8 mouse cellular contexts compared by ENCODE assay signal in genomic region chr7:79934862-79935510, GRCm38 (mm10). TPM values are rescaled to one million over a fixed set of nuclear protein-coding genes. Genes with fewer than 3 reads are reported as not detected.
DNase-seq lines count a peak whose midpoint lies in the region; ATAC-seq and TF ChIP-seq lines count a peak whose summit lies in the region.

Gene Arpin, minus strand, starts transcription at chr7:79935359.

- peak within 1 kb of the TSS; percentile 74 for H3K4me2 ChIP-seq in forebrain, embryonic 14.5 days (ENCODE audit: low read length)
- H3K4me2 ChIP-seq in heart, postnatal 0 days (ENCODE audit: low read depth, low read length): peak within 1 kb of the TSS; percentile 74
- H3K4me2 ChIP-seq in liver, embryonic 14.5 days (ENCODE audit: low read depth): peak within 1 kb of the TSS; percentile 47
- H3K4me2 ChIP-seq in neural tube, embryonic 13.5 days: peak within 1 kb of the TSS; percentile 62

- peak; percentile 77 for ATAC-seq in cerebellum, adult (ENCODE audit: insufficient number of reproducible peaks, low FRiP score, low TSS enrichment)
- peak; percentile 72 for ATAC-seq in forebrain, embryonic 14.5 days
- peak; percentile 90 for ATAC-seq in heart, postnatal 0 days (ENCODE audit: insufficient read depth, low read depth)
- ATAC-seq in liver, embryonic 14.5 days (ENCODE audit: insufficient read depth): 0 out of 2 replicates have a peak, but pooled peaks have one; percentile 41
- ATAC-seq in neural tube, embryonic 13.5 days (ENCODE audit: low read depth): peak; percentile 81

- peak within 1 kb of the TSS; percentile 26 for H3K9ac ChIP-seq in ES-E14 (ENCODE audit: insufficient read depth, low read depth, low read length, poor library complexity, severe bottlenecking)
- peak within 1 kb of the TSS; percentile 76 for H3K9ac ChIP-seq in forebrain, embryonic 14.5 days (ENCODE audit: low read length)
- peak within 1 kb of the TSS; percentile 68 for H3K9ac ChIP-seq in heart, postnatal 0 days (replicated peaks; ENCODE audit: low read depth, low read length)
- no peak within 1 kb of the TSS for H3K9ac ChIP-seq in liver, embryonic 14.5 days (replicated peaks)
- peak within 1 kb of the TSS; percentile 68 for H3K9ac ChIP-seq in neural tube, embryonic 13.5 days

- H3K9me3 ChIP-seq in ES-E14 (ENCODE audit: control insufficient read depth, insufficient read depth, low read depth, low read length): no peaks in the 10 kb centered on the region
- no peaks in the 10 kb centered on the region for H3K9me3 ChIP-seq in forebrain, embryonic 14.5 days (replicated peaks; ENCODE audit: control insufficient read depth, low read length)
- H3K9me3 ChIP-seq in heart, postnatal 0 days (replicated peaks; ENCODE audit: control insufficient read depth, low read length): no peaks in the 10 kb centered on the region
- H3K9me3 ChIP-seq in liver, embryonic 14.5 days (ENCODE audit: control insufficient read depth, low read length): no peaks in the 10 kb centered on the region
- H3K9me3 ChIP-seq in neural tube, embryonic 13.5 days: no peaks in the 10 kb centered on the region

- in situ Hi-C loops in ES-E14 (cut with MboI; ENCODE audit: low sequenced_read_pairs in 2 of 2, unreplicated experiment in 2 of 2): no loop called here

- no peaks in the 10 kb centered on the region for H3K36me3 ChIP-seq in ES-E14 (ENCODE audit: control insufficient read depth, insufficient read depth, low read length, poor library complexity, severe bottlenecking)
- no peaks in the 10 kb centered on the region for H3K36me3 ChIP-seq in forebrain, embryonic 14.5 days (ENCODE audit: control insufficient read depth, insufficient read depth, low read length)
- peaks cover under 1% of the 10 kb centered on the region; the same call in 1 of the 2 replicates for H3K36me3 ChIP-seq in heart, postnatal 0 days (replicated peaks; ENCODE audit: control insufficient read depth, insufficient read depth, low read length)
- no peaks in the 10 kb centered on the region for H3K36me3 ChIP-seq in liver, embryonic 14.5 days (replicated peaks; ENCODE audit: control insufficient read depth, insufficient read depth, low read depth)
- peaks cover 1% of the 10 kb centered on the region; the same call in 1 of the 2 replicates for H3K36me3 ChIP-seq in neural tube, embryonic 13.5 days

- 1% methylated on average over 31 of the region's 32 CpGs for WGBS in forebrain, embryonic 14.5 days
- WGBS in heart, postnatal 0 days: 2% methylated on average over 32 of the region's 32 CpGs
- 6% methylated on average over 32 of the region's 32 CpGs for WGBS in liver, embryonic 14.5 days (ENCODE audit: insufficient replicate concordance)
- WGBS in neural tube, embryonic 13.5 days: under 1% methylated on average over 32 of the region's 32 CpGs

- H3K4me1 ChIP-seq in ES-E14 (ENCODE audit: control insufficient read depth in 2 of 2, insufficient read depth in 2 of 2, low read length in 2 of 2, poor library complexity in 1 of 2): peaks cover 2 to 3% of the 10 kb centered on the region in 2 experiments; a peak in 3 of 4 replicates
- peaks cover 11% of the 10 kb centered on the region; the same call in 1 of the 2 replicates for H3K4me1 ChIP-seq in forebrain, embryonic 14.5 days (ENCODE audit: control insufficient read depth, insufficient read depth, low read length)
- peaks cover 8% of the 10 kb centered on the region; the same call in 1 of the 2 replicates for H3K4me1 ChIP-seq in heart, postnatal 0 days (ENCODE audit: control insufficient read depth, insufficient read depth)
- no peaks in the 10 kb centered on the region for H3K4me1 ChIP-seq in liver, embryonic 14.5 days (replicated peaks; ENCODE audit: control insufficient read depth in 2 of 2, insufficient read depth in 2 of 2, low read length in 1 of 2)
- H3K4me1 ChIP-seq in neural tube, embryonic 13.5 days (replicated peaks): peaks cover 22% of the 10 kb centered on the region

- no peaks in the 10 kb centered on the region for H3K27me3 ChIP-seq in forebrain, embryonic 14.5 days (replicated peaks; ENCODE audit: control insufficient read depth, insufficient read depth, low read length)
- H3K27me3 ChIP-seq in heart, postnatal 0 days (ENCODE audit: control insufficient read depth, insufficient read depth, low read length): no peaks in the 10 kb centered on the region
- peaks cover 17% of the 10 kb centered on the region for H3K27me3 ChIP-seq in liver, embryonic 14.5 days (ENCODE audit: control insufficient read depth, insufficient read depth, low read length)
- no peaks in the 10 kb centered on the region; the same call in 1 of the 2 replicates for H3K27me3 ChIP-seq in neural tube, embryonic 13.5 days

- no peak for TF ChIP-seq CTCF in heart, postnatal 0 days (IDR thresholded peaks at IDR 0.05; ENCODE audit: low read depth)
- TF ChIP-seq CTCF in liver, embryonic 14.5 days (IDR thresholded peaks at IDR 0.05; ENCODE audit: low read depth): no peak

- TF ChIP-seq EP300 in heart, postnatal 0 days (IDR thresholded peaks at IDR 0.05; ENCODE audit: low read depth): no peak
- no peak for TF ChIP-seq EP300 in liver, embryonic 14.5 days (IDR thresholded peaks at IDR 0.05; ENCODE audit: low read depth)

- peak; percentile 47 for DNase-seq in ES-E14 (ENCODE audit: low read depth, low spot score)
- peak; percentile 67 for DNase-seq in forebrain, embryonic 14.5 days (ENCODE audit: low spot score)
- peak; percentile 83 for DNase-seq in heart, postnatal 0 days (ENCODE audit: low spot score)
- DNase-seq in kidney, postnatal 36 days: peak; percentile 85 to 87
- no peak for DNase-seq in liver, embryonic 14.5 days (ENCODE audit: low read depth in 3 of 3, low spot score in 3 of 3)
- peak; percentile 59 to 80 for DNase-seq in urinary bladder, postnatal 36 days (ENCODE audit: low spot score in 2 of 2)

- H3K4me3 ChIP-seq in ES-E14 (ENCODE audit: insufficient read depth in 1 of 2, low read depth in 1 of 2, low read length in 2 of 2, poor library complexity in 1 of 2, severe bottlenecking in 1 of 2): peak within 1 kb of the TSS; percentile 54 to 72
- H3K4me3 ChIP-seq in forebrain, embryonic 14.5 days (ENCODE audit: low read depth, low read length): peak within 1 kb of the TSS; percentile 43
- H3K4me3 ChIP-seq in heart, postnatal 0 days (ENCODE audit: low read depth, low read length): peak within 1 kb of the TSS; percentile 65
- H3K4me3 ChIP-seq in liver, embryonic 14.5 days (ENCODE audit: insufficient read depth in 1 of 2, low read depth in 2 of 2, low read length in 2 of 2): peak within 1 kb of the TSS; percentile 43 to 48
- H3K4me3 ChIP-seq in neural tube, embryonic 13.5 days: peak within 1 kb of the TSS; percentile 47

- no peak within 1 kb of the TSS for H3K27ac ChIP-seq in ES-E14 (ENCODE audit: insufficient read depth, low read depth, low read length, poor library complexity, severe bottlenecking)
- H3K27ac ChIP-seq in forebrain, embryonic 14.5 days (ENCODE audit: low read depth, low read length): no peak within 1 kb of the TSS
- peak within 1 kb of the TSS; percentile 75 for H3K27ac ChIP-seq in heart, postnatal 0 days (ENCODE audit: low read depth)
- no peak within 1 kb of the TSS for H3K27ac ChIP-seq in liver, embryonic 14.5 days
- H3K27ac ChIP-seq in neural tube, embryonic 13.5 days (replicated peaks): peak within 1 kb of the TSS; percentile 20; the same call in 1 of the 2 replicates

TF ChIP-seq in ES-E14, 5 proteins besides CTCF, POLR2A, EP300 and RAD21:
- TF ChIP-seq HCFC1 (IDR thresholded peaks at IDR 0.05; ENCODE audit: borderline replicate concordance, insufficient read depth, low read length) (no peak), ZC3H11A (IDR thresholded peaks at IDR 0.05; ENCODE audit: borderline replicate concordance, low read depth, low read length) (no peak), MAFK (IDR thresholded peaks at IDR 0.05; ENCODE audit: insufficient read depth, low read depth, low read length) (no peak), ZNF384 (IDR thresholded peaks at IDR 0.05; ENCODE audit: low read depth, low read length) (no peak), CHD2 (IDR thresholded peaks at IDR 0.05; ENCODE audit: low read depth, low read length) (no peak)

RNA-seq across cellular contexts. Expression of gene Arpin, which starts in this region (rescaled TPM):
- 2.3 and 3.9 TPM in 2 replicates for total RNA-seq in ES-E14 (2012; rRNA removed)
- 16.0 and 17.3 TPM in 2 replicates for polyA plus RNA-seq in forebrain, embryonic 14.5 days (2014; fragmentation: Nextera tagmentation; extraction: Ambion mirVana)
- 39.0 and 54.3 TPM in 2 replicates for total RNA-seq in heart, postnatal 0 days (2014; rRNA removed; ENCODE audit: low replicate concordance)
- polyA plus RNA-seq in heart, postnatal 0 days (2015; fragmentation: Nextera tagmentation; extraction: Ambion mirVana): 19.6 and 21.7 TPM in 2 replicates
- 1.9 TPM in 2 replicates for polyA plus RNA-seq in liver, embryonic 14.5 days (2012; rRNA removed)
- 3.1 and 4.1 TPM in 2 replicates for polyA plus RNA-seq in liver, embryonic 14.5 days (2014; fragmentation: Nextera tagmentation; extraction: Ambion mirVana)
- polyA plus RNA-seq in neural tube, embryonic 13.5 days (2015; fragmentation: Nextera tagmentation; extraction: Ambion mirVana): 21.6 and 22.8 TPM in 2 replicates

Comparison
In these comparisons a context has a peak if more than half of its experiments do, and no peak if none do; other contexts are left out.
1. DNase-seq: peak in ES-E14 (single experiment), forebrain, embryonic 14.5 days (single experiment), heart, postnatal 0 days (single experiment), kidney, postnatal 36 days (2 of 2) and urinary bladder, postnatal 36 days (2 of 2); none in liver, embryonic 14.5 days (0 of 3).
2. H3K27ac ChIP-seq: peak in heart, postnatal 0 days (single experiment) and neural tube, embryonic 13.5 days (single experiment); none in ES-E14 (single experiment), forebrain, embryonic 14.5 days (single experiment) and liver, embryonic 14.5 days (single experiment).
3. Peak in every context shown above with its lines, with median percentiles within 50 percentile points of each other: H3K4me3 ChIP-seq, ATAC-seq and H3K4me2 ChIP-seq.